Mouse (Mus musculus) adrenal gland, postnatal 10 days (tissue): ENCODE data around the gene Wdr78. TPM values are rescaled to one million over a fixed set of nuclear protein-coding genes. Genes with fewer than 3 reads are reported as not detected.
A peak's percentile ranks its signal among the peaks of the same experiment; 100 is the strongest.

Source experiments
- DNase-seq: peaks from one replicate; pipeline ENCODE4 v3.0.0; 2021; ENCODE audit warnings: mixed read lengths
- long read RNA-seq, 2 experiments: library from polyadenylated mRNA; stranded (forward); transcript quantifications; one replicate each; pipeline ENCODE4 v2.0.0; 2021
- total RNA-seq, 2 experiments: library from RNA; stranded (reverse); gene quantifications; 2 replicates each; pipeline ENCODE4 v1.2.3; 2021

Gene Wdr78
- 1 to 10 TPM; 2.7 to 4.1 TPM for total RNA-seq
- long read RNA-seq, experiment 1, result 0 reads
- long read RNA-seq, experiment 2, result 0 reads

DNA sequence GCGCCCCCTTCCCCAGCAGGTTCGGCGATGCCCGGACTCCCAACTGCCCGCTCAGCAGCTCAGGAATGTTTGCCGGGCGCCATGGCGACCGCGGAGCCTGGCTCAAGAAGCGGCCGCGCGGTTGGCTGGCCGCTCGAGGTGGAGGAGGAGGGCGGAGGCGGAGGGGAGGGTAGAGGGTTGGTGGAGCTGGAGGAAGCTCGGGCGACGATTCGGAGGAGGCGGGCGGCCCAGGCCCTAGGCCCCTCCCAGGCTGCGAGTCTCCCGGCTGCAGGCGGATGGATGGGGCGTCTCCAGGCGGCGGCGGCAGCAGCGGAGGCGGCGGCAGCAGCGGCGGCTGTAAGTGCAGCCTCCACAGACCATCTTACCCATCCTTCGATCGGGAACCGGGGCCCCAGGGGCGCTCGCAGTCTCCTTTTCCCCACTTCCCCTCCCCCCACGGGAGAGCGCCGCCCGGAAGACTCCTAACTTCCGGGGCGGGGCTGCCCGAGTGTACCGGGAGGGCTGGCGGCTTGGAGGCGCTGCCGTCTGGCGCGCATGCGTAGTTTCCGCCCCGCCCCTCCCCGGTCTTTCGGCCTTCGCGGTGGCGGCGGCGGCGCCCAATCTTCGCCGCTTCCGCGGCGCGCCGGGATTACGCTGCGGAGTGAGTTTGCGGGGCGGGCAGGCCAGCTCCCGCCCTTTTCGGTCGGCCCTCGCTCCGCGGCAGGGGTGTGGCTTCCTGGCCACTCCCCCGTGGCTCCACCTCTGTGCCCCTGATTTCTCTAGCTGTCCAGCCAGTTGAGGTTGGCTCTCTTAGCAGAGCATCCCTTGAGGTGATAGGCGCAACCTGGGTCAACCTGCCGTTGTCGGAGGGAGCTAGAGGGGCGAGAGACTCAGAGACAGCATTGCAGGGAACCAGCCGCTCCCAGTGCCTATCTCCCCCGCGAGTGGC lies at the start of gene Wdr78, which contains the start of gene Mier1:
Gene Wdr78 (minus strand): TSS at position 372 of the 928 bp plus-strand sequence.
Gene Mier1 (plus strand): TSS at position 207 of the 928 bp plus-strand sequence.
- peak; percentile 96 for DNase-seq

DNA sequence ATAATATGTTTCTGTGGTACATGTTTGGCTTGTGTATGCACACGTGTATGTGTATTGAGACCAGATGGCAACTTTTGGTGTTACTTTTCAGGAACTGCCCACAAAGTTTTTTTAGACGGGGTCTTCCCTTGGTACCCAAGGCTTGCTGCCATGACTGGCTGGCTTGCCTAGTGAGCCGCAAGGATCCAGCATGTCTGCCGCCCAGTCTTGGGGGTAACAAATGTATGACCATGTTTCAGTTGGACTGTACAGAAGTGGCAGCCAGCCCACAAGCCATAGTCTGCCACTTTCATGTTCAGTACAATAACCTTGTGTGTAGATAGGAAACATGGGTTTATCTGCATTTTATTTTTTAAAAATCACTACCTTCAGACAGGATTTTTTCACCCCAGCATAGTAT lies 44.4 kb upstream of the Wdr78 start:
- no peak for DNase-seq

DNA sequence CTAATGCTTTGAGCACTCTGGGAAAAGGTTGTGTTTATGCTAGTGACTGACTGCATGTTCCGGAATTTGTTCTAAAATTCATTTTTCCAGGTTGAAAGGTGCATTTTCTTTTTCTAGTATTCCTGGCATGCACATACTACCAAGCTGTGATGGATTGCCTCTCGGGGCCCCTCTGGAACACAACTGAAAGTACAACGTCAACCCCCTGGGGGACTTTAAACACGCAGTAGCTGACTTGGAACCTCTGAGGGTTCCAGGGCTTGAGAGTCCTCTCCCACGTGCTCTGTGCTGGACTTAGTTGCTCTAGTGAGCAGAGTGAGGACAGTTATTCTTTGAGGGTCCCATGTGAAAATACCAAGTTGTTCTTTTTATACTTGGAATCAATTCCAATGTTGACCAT lies 37.6 kb upstream of the Wdr78 start:
- DNase-seq, result peak; percentile 50

DNA sequence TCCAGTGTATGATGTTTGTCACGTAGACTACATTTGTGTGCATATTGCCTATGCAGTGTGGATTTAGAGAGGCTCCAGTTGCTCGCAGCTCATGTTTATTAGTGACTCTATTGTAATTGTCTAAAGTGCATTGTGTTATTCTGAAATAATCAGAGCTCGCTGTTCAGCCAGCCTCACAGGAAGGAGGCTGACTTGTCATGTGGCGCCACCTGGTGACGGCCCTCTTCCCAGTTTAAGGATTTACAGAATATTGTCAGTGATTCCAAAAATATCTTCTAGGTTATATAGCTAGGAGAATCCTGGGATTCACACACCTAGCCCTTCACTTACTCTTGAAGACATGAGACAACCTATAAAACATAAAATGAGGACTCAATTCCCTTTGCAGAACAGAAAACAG lies 32.0 kb upstream of the Wdr78 start:
- peak; percentile 89 for DNase-seq

DNA sequence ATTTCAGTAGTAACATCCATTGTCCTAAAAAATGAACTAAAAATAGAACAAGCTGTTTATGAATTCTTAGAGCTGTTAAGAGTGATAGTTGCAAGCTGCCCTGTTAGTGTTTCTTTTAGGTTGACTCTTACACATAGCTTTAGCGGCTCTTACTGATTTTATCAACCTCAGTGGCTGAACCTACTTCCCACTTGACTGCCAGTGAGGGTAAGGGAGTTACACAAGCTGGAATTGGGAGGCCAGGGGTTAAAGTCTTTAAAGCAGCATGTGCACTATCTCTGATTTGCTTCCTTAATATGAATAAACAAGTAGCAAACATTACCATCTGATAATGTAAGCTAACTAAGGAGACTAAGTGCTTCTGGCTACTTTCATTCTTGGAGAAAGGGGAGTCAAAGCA lies 22.6 kb upstream of the Wdr78 start:
- DNase-seq, result no peak

DNA sequence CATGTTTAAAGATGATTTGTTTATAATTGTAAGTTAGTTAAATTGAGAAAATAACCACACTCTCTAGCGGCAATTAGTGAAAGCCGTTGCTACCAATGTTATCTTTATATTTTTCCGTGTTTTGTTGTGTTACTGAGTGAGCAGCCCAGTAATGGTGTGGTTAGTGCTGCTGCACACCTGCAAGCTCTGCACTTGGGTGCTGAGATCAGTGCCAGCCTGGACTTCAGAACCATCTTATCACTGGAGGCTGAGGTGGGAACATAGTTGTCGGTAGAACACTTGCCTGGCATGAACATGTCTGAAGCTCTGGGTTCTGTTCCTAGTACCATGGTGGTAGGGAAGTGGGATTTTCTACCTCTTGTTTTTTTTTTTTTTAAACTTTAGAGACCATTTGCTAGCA lies 12.2 kb upstream of the Wdr78 start:
- DNase-seq, result no peak

DNA sequence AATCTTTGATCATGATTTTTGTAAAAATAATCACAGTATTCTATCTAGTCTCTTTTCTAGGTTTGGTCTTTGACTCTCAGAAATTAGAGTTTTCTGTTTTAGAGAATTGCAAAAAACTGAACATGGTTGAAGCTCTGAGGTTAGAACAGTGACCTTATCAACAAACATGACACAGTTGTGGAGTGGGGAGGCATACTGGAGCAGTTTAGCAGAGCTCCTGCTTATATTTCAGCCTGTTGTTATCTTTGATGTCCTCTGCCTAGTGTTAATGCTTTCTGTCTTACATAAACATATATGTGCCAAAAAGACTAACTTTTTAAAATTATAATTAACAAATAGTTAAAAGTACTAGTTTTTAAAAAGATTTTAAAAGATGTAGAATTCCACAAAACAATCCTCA lies 9.3 kb upstream of the Wdr78 start:
- no peak for DNase-seq

DNA sequence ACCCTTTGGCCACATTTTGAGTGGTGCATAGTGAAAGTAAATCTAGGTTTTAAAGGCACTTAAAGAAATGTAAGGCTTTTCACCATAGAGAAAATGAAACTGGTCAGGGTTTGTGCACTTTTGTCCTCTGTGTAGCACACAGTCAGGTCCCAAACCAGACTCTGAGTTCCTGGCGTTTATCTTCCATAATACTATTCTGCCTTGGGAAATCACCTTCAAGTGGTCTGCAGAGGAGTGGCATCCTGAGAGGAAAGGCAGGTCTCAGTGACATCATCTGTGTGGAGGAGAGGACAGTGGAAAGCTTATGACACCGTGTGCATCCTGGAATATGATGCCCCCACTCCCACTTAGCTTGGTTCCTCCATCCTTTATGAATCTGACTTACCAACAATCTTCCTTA lies 8.7 kb upstream of the Wdr78 start:
- DNase-seq, result no peak

DNA sequence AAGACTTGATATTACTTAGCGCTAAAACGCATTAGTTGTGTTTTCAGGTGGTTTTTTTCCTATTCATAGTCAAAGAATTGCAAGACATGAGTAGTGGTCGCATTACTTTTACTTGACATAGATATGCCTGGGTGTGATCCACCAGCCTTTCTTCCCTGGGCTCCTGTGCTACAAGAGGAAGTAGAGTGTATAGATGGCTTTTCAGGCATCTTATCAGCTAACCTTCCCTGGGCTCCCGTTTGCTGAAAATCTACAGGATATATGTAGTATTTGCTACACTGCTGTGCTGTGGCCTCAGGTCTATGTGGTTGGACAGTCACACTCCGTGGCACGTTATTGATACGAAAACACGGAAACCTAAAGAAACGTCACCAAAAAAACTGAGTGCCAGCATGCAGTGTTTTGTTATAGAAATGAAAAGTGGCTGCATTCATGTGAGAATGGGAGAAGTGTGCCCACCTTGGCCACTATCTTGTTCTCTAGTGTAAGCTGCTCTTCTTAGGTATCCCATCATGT lies 6.6 kb upstream of the Wdr78 start:
- no peak for DNase-seq

DNA sequence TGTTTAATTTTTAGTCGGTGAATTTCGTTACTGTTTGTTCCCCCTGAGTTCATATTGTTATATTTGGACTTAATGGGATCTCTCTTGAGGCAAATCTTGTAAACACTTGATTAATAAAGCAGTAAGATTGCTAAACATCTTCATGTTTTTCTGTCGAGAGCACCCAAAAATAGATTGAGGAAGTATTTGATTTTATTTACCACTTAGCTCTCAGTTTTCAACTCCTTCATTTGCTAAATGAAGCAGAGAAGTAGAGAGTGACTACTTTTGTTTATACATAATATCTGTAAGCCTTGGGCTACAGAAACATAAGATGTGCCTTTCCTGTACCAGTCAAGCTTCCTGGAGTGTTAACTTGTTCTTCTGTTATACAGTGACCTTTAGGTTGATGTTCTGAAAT lies 6.0 kb upstream of the Wdr78 start:
- DNase-seq, result no peak

DNA sequence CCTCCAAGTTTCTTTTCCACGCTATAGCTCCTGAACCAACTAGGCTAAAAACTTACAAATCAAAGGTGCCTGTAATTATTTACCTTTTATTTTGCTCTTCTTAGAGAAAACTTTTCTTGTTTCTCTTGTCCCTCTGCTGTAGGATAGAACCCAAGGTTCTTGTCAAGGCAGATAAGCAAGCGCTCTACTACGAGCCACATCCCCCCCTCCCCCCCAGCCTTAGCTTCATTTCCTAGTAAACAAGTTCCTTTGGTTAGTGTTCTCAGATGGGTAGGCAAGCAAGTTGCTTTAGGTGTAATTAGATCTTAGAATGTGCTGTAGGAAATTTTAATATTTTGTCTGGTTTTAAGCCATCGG lies 5.7 kb upstream of the Wdr78 start:
- no peak for DNase-seq

DNA sequence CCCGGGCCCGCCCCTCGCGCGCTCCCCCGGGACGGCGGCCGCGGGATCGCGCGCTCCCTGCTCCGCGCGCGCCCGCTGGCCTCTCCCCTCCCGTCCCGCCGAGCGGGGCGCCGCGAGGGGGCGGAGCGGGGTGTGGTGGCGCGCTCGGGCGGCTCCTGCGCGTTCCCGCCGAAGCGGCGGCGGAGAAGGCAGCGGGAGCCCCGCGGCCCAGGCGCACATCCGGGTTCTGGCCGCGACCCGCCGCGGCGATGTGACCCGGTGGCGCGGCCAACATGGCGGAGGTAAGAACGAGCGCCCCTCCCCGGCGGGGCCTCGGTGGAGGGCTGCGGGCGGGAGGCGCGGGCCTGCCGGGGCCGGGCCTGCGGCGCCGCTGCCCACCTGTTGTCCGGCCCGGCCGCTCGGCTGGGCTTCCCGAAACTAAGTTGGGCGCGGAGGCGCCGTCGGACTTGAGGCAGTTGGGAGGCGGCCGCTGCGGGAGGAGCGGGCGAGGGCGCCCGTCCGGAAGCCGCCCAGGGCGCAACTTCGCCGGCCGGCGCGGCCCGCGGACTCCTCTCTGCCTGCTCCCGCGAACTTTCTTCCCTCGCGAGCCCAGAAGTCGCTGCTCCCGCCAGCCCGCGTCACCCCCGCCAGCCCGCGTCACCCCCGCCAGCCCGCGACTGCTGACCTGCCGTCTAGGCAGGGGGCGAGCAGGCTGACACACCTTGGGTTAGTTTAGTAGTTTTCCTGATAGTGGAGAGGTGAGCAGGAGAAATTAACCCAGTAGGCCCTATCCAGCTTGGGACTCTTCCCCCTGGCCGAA lies 5.1 kb upstream of the Wdr78 start:
- peak; percentile 92 for DNase-seq

DNA sequence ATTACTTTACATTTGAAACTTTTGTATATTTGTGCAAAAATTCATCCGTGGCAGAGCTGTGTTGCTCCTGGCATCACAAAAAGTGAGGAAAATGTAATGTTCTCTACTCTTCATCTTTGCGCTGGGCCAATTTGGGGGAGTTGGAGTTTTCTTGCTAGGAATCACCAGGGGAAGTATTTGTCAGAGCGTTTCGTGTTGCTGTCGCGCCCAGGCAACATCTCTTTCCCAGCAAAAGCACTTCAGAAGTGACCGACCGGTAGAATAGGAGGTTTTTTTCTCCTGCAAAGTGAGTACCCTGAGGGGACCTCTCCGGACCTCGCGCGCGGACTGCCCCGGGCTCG lies 4.5 kb upstream of the Wdr78 start:
- no peak for DNase-seq

DNA sequence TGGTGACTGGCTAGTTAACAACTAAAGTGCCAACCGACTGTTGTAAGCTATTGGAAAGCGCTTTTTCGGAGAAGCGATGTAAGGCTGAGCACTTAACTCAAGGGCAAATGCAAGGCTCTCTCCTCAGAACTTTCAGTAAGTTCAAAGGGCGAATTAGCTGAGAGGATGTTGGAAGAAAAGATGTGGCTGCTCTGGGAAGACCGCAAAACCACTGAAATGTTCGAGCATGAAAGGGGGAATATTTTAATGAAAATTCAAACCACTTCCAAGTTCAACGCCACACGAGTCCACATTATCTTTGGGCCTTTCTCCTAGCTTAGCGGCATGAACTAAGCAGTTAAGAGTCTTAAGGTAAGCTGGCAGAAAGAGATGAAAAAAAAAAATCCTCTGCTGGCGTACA lies 953 bp downstream of the Wdr78 start:
- DNase-seq, result no peak

DNA sequence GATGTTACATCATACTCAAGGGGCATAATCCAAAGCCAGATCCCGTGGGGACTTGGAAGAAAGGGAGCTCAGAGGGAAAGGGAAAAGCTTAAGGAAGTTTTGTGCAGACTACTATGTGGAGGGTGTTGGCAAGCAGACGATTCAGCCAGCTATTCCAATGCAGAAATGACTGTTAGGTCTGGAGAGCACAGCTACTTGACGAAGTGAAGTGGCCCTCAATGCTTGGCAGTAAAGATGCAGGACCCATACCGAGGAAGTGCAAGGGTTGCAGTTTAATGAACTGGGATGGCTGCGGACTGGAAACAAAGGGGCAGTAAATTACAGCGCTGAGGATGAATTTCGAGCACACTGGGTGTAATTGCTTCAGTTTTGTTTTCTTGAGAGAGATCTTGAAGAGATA lies 1.7 kb downstream of the Wdr78 start:
- no peak for DNase-seq

DNA sequence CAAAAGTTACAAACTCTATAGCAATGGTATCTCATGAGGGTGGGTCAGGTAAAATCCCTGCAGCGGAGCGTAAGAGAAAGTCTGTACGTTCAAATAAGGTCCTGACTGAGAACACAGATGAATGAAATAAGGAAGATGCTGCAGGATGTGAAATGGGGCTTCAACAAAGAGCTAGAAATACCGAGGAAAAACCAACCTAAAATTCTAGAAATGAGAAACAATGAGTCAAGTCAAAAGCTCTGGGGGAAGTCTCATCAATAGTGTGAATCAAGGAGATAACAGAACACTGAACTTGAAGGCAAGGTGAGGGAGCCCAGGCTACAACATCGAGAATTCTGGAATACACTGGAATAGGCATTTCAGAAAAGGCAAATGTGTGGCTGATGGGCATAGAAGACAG lies 15.8 kb downstream of the Wdr78 start:
- DNase-seq, result no peak

DNA sequence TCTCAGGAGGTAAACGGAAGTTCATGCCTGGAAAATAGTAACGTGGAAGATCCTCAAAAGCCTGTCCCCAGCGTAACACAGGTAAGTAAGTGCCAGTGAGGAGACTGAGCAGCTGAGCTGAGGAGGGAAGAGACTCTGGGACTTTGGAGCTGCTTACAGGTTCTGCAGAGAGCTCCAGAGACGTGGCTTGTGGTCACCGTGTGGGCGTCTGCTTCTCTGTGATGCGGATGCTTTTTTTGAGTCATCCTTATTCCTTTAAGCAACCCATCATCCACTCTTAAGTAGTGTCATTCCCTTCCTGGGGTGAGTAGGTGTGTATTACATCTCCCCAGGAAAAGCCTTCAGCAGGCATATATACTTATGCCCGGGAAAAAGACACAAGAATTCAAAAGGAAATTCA lies 18.4 kb downstream of the Wdr78 start:
- DNase-seq, result no peak

DNA sequence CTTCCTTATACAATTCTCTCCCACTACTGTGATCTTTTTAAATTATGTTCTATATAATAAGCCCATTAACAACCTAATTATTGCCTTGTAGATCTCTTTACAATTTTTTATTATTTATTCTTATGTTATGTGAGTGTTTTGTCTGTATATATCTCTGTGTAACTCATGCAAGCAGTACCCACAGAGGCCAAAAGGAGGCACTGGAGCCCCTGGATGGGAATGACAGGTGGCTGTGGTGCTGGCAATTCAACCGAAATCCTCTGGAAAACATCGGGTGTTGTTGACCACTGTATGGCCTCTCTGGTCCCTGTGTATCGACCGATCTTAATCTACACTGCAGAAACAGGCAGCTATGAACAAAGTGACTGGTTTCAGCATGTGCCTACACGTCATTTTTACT lies 29.1 kb downstream of the Wdr78 start:
- no peak for DNase-seq

DNA sequence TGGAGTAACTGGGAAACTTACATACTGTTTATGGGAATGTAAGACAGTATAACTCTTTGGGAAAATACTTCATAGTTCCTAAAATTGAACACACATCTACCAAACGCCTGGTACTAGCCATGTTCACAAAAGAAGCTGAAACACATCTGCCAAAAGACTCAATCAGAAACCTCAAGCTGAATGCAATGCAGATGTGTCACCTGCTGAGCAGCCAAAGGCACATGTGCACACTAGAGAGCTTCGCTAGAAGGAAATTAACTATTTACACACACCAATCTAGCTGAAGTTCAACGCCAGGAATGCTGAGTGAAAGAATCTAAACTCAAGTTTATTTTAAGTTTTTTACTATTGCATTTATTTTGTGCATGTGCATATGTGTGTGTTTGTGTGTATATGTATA lies 43.7 kb downstream of the Wdr78 start:
- no peak for DNase-seq

DNA sequence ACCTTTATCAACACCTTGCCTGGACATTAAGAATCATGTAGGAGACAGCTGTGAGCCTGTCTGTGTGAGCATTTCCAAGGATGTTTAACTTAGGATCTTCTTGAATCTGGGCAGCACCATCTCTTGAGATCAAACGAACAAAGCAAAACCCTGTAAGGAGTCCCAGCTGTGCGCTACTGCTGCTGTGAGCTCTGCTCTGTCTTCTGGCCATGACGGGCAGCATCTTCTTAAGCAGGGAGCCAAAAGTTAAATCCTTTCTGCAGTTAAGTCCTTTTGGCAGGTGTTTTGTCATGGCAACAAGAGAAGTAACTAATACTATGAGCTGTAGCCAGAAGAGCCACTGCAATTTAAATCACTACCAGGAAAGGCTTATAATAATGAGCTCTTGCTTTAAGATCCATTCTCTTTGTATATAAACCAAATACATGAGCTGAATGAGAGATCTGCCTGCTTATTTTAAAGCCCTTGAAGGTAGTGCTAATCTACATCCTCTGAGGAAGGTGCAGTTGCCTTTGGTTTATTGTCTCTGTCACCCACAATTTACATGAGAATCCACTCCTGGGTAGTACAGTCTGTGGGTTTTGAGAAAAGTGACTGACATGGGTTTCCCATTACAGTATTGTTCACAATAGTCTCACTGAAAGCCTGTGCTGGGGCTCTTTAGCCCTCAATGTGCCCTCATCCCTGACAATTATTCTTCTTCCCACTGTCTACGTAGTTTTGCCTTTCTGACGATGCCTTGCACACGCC lies 46.3 kb downstream of the Wdr78 start:
- DNase-seq, result no peak

DNA sequence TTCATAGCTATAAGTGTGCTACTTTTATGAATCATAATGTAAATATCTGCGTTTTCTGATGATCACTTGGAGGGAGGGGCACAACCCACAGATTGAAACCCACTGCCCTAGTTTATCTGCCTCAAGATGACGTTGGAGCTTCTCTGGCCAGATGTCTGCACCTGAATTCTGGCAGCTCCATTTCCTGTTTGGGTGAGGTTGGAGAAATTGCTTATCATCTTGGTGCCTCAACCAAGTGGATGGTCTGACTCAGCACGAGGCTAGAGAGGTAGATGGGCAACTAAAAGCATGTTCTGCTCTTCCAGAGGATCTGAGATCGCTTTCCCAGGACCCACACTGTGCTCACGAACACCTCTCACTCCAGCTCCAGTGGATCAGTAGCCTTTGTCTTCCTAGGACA lies 49.4 kb downstream of the Wdr78 start:
- DNase-seq, result no peak

DNA sequence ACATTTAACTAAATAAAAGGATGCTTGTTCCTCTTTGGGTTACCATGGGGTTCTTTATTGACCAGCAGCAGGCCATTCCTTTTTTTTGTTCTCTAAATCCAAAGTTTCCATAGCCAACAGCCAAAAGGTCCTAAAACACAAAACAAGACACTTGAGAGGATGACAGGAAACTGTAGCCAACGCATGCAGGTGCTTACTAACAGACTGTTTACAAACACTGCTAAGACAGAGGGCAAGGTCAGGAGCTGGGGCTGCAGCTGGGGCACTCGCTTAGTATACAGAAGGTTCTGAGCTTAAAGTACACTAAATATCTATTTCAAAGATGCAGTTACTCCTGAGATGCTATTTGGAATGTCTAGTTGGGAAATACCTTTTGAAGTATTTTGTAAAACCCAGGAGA lies 49.9 kb downstream of the Wdr78 start:
- no peak for DNase-seq

DNA sequence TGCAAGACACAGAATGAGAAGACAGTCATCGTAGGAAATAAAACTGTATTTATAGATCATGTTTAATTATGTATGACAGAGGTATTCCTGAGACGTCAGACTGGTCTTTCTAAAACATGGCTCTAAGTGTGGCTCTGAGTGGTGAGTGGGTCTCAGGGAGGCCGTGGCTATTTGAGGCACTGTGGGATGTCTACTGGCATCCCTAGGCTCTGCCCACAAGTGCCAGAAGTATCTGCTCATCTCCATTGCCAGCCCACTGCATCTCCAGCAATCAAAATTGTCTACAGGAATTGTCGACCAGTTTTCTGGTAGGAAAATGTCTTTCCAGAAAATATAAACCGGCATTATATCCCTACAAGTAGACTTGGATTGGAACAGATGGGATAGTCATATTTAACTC lies 57.4 kb downstream of the Wdr78 start:
- DNase-seq, result no peak
